15 mouse cellular contexts compared by ENCODE assay signal in the genomic region with DNA sequence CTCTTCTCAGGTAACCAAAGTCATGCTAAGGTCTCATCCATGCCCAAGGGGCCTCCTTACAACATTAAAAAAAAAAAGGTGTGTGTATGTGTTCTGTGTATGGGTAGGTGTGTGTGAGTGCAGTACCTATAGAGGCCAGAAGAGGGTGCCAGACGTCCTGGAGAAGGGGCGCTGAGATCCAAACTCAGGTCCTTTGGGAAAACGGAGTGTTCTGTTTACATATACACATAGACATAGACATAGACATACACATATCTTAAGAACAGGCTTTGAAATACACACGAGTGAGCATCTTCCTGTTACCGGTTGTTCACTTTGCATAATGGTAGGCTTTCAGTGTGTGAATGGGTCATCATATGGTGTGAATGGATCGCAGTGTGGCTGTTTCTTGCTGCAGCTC. TPM values are rescaled to one million over a fixed set of nuclear protein-coding genes. Genes with fewer than 3 reads are reported as not detected.
DNase-seq lines count a peak whose midpoint lies in the region; ATAC-seq and TF ChIP-seq lines count a peak whose summit lies in the region.
"Had no signal": no experiment of that assay in that cellular context is flagged by ENCODE, and none has a peak within 500 bp of the region (broad histone marks: within the 10 kb centered on the region; RNA-seq: fewer than 3 reads in every experiment).

No protein-coding gene starts in this region.

- H3K4me2 ChIP-seq in lung, postnatal 0 days (replicated peaks; ENCODE audit: low read depth, low read length) = no peak overlapping the region
- H3K4me2 ChIP-seq: heart, embryonic 12.5 days; hindbrain, embryonic 13.5 days; kidney, embryonic 15.5 days had no signal

- H3K36me3 ChIP-seq in kidney, adult 2 months (ENCODE audit: control insufficient read depth, insufficient read depth, low read length) = no peaks in the 10 kb centered on the region
- H3K36me3 ChIP-seq in lung, postnatal 0 days (ENCODE audit: insufficient read depth, low read length) = peaks cover 3% of the 10 kb centered on the region; the same call in 1 of the 2 replicates
- H3K36me3 ChIP-seq in ES-E14 (ENCODE audit: control insufficient read depth, insufficient read depth, low read length, poor library complexity, severe bottlenecking) = peaks cover 2% of the 10 kb centered on the region; the same call in 1 of the 2 replicates

- H3K27ac ChIP-seq in kidney, adult 2 months (ENCODE audit: insufficient read depth, low read depth, low read length) = no peak overlapping the region
- 0 out of 2 replicates have a peak overlapping the region, but pooled peaks have one; percentile 99 for H3K27ac ChIP-seq in lung, postnatal 0 days (ENCODE audit: low read length)
- 0 out of 2 replicates have a peak overlapping the region, but pooled peaks have one; percentile 48 for H3K27ac ChIP-seq in ES-E14 (ENCODE audit: insufficient read depth, low read depth, low read length, poor library complexity, severe bottlenecking)
- H3K27ac ChIP-seq in cortical plate, adult 2 months (ENCODE audit: insufficient read depth, low read length) = no peak overlapping the region
- H3K27ac ChIP-seq: hindbrain, embryonic 13.5 days; limb, embryonic 10.5 days had no signal

- H3K9ac ChIP-seq in lung, postnatal 0 days (replicated peaks; ENCODE audit: low read depth) = no peak overlapping the region
- H3K9ac ChIP-seq in ES-E14 (ENCODE audit: insufficient read depth, low read depth, low read length, poor library complexity, severe bottlenecking) = no peak overlapping the region
- H3K9ac ChIP-seq: heart, embryonic 12.5 days; hindbrain, embryonic 13.5 days; kidney, embryonic 15.5 days had no signal

- DNase-seq in kidney, adult 2 months = no peak
- no peak for DNase-seq in kidney, postnatal 10 days
- no peak for DNase-seq in lung, postnatal 0 days (ENCODE audit: low spot score)
- DNase-seq in lung, adult 18-20 months = no peak
- DNase-seq in ES-E14 (ENCODE audit: low read depth, low spot score) = peak; percentile 62
- DNase-seq in adrenal gland, adult 8-10 months = no peak
- DNase-seq in heart, postnatal 14 days = no peak
- DNase-seq: right cerebral cortex, postnatal 14 days had no signal

- no peaks in the 10 kb centered on the region for H3K27me3 ChIP-seq in kidney, adult 2 months (replicated peaks; ENCODE audit: control insufficient read depth, insufficient read depth, low read length)
- no peaks in the 10 kb centered on the region for H3K27me3 ChIP-seq in lung, postnatal 0 days (replicated peaks; ENCODE audit: insufficient read depth, low read length)
- H3K27me3 ChIP-seq: heart, embryonic 12.5 days; hindbrain, embryonic 13.5 days; kidney, embryonic 15.5 days had no signal

- peak; percentile 38 for TF ChIP-seq CTCF in kidney, adult 2 months (conservative IDR thresholded peaks at IDR 0.05; ENCODE audit: insufficient read depth, insufficient read length, low read depth, low read length)
- TF ChIP-seq CTCF in lung, postnatal 0 days (IDR thresholded peaks at IDR 0.05) = peak; percentile 48
- TF ChIP-seq CTCF in cortical plate, adult 2 months (IDR thresholded peaks at IDR 0.05; ENCODE audit: extremely low read depth, insufficient read depth, low read length) = peak; percentile 11; the same call in 1 of the 2 replicates

- H3K9me3 ChIP-seq in lung, postnatal 0 days (ENCODE audit: low read length) = no peaks in the 10 kb centered on the region
- no peaks in the 10 kb centered on the region for H3K9me3 ChIP-seq in ES-E14 (ENCODE audit: control insufficient read depth, insufficient read depth, low read depth, low read length)
- H3K9me3 ChIP-seq: kidney, embryonic 15.5 days; limb, embryonic 10.5 days had no signal

- in situ Hi-C loops in ES-E14 (cut with MboI; ENCODE audit: low sequenced_read_pairs in 2 of 2, unreplicated experiment in 2 of 2) = no loop called here

- ATAC-seq in lung, postnatal 0 days = no peak
- ATAC-seq: forebrain, embryonic 14.5 days had no signal

- no peak for TF ChIP-seq EP300 in lung, postnatal 0 days (IDR thresholded peaks at IDR 0.05)

- H3K4me3 ChIP-seq in kidney, adult 2 months (ENCODE audit: insufficient read depth, low read depth, low read length) = no peak overlapping the region
- H3K4me3 ChIP-seq in lung, postnatal 0 days (ENCODE audit: low read depth, low read length) = no peak overlapping the region
- no peak overlapping the region for H3K4me3 ChIP-seq in ES-E14 (ENCODE audit: insufficient read depth in 1 of 2, low read depth in 1 of 2, low read length in 2 of 2, poor library complexity in 1 of 2, severe bottlenecking in 1 of 2)
- H3K4me3 ChIP-seq in cortical plate, adult 2 months (ENCODE audit: insufficient read depth, low read length) = no peak overlapping the region
- H3K4me3 ChIP-seq: heart, embryonic 12.5 days; hindbrain, embryonic 13.5 days; kidney, embryonic 15.5 days; limb, embryonic 10.5 days had no signal

- no peak for TF ChIP-seq POLR2A in kidney, adult 2 months (IDR thresholded peaks at IDR 0.05; ENCODE audit: low read depth, low read length)
- TF ChIP-seq POLR2A in cortical plate, adult 2 months (IDR thresholded peaks at IDR 0.05; ENCODE audit: extremely low read depth, insufficient read depth, low read length) = no peak

- WGBS in kidney, adult 2 months = 92% methylated on average over 6 of the region's 6 CpGs
- 94% methylated on average over 6 of the region's 6 CpGs for WGBS in lung, postnatal 0 days

- intact Hi-C loops in heart, postnatal 14 days (cut with DNase I) = no loop called here

- H3K4me1 ChIP-seq in kidney, adult 2 months (ENCODE audit: control insufficient read depth, insufficient read depth, low read length) = peaks cover 15% of the 10 kb centered on the region; the same call in 1 of the 2 replicates
- peaks cover 14% of the 10 kb centered on the region for H3K4me1 ChIP-seq in lung, postnatal 0 days (ENCODE audit: insufficient read depth, low read depth, low read length)
- peaks cover 16 to 43% of the 10 kb centered on the region in 2 experiments for H3K4me1 ChIP-seq in ES-E14 (ENCODE audit: control insufficient read depth in 2 of 2, insufficient read depth in 2 of 2, low read length in 2 of 2, poor library complexity in 1 of 2)
- peaks cover 1% of the 10 kb centered on the region; the same call in 1 of the 2 replicates for H3K4me1 ChIP-seq in cortical plate, adult 2 months (ENCODE audit: control insufficient read depth, insufficient read depth, low read length)

TF ChIP-seq in ES-E14, 5 proteins besides CTCF, POLR2A, EP300 and RAD21:
- TF ChIP-seq HCFC1 (IDR thresholded peaks at IDR 0.05; ENCODE audit: borderline replicate concordance, insufficient read depth, low read length) (no peak), ZNF384 (IDR thresholded peaks at IDR 0.05; ENCODE audit: low read depth, low read length) (no peak), MAFK (IDR thresholded peaks at IDR 0.05; ENCODE audit: insufficient read depth, low read depth, low read length) (no peak), CHD2 (IDR thresholded peaks at IDR 0.05; ENCODE audit: low read depth, low read length) (no peak), ZC3H11A (IDR thresholded peaks at IDR 0.05; ENCODE audit: borderline replicate concordance, low read depth, low read length) (no peak)
TF ChIP-seq in ES-E14: peak in this region for 0.

RNA-seq across cellular contexts. Expression of a gene that starts 1.8 kb away (rescaled TPM):
- polyA plus RNA-seq in kidney, adult 2 months (2012; rRNA removed) = 241 and 269 TPM in 2 replicates
- 185 and 209 TPM in 2 replicates for polyA plus RNA-seq in lung, postnatal 0 days (2015; fragmentation: Nextera tagmentation; extraction: Ambion mirVana)
- total RNA-seq in ES-E14 (2012; rRNA removed) = 139 and 148 TPM in 2 replicates
- 270 and 272 TPM in 2 replicates for polyA plus RNA-seq in cortical plate, adult 2 months (2012; rRNA removed)
- 100 to 1,000 TPM in 3 of 4 experiments, 10 to 100 TPM in 1; 98.9 to 125 (median 115) TPM for total RNA-seq in adrenal gland, adult 8-10 months (2022)
- total RNA-seq in heart, postnatal 14 days (2021) = 10 to 100 TPM; 53.7 to 61.6 TPM

RNA-seq across cellular contexts. Expression of a gene that starts 1.9 kb away (rescaled TPM):
- polyA plus RNA-seq in kidney, adult 2 months (2012; rRNA removed) = not detected in 2 replicates
- polyA plus RNA-seq in lung, postnatal 0 days (2015; fragmentation: Nextera tagmentation; extraction: Ambion mirVana) = 4.9 and 6.4 TPM in 2 replicates
- 1.7 and 5.4 TPM in 2 replicates for total RNA-seq in ES-E14 (2012; rRNA removed)
- 9.3 TPM in 1 of 2 replicates, not detected in the other for polyA plus RNA-seq in cortical plate, adult 2 months (2012; rRNA removed)
- 10 to 100 TPM; 15.2 to 24.8 (median 18.1) TPM for total RNA-seq in adrenal gland, adult 8-10 months (2022)
- 10 to 100 TPM in 1 of 2 experiments, 1 to 10 TPM in 1; 7.6 to 12.7 TPM for total RNA-seq in heart, postnatal 14 days (2021)
- total RNA-seq: G1E had no signal
- polyA plus RNA-seq: G1E; heart, embryonic 12.5 days had no signal

RNA-seq across cellular contexts. Expression of a gene that starts 18.0 kb away (rescaled TPM):
- 29.9 and 33.8 TPM in 2 replicates for polyA plus RNA-seq in kidney, adult 2 months (2012; rRNA removed)
- polyA plus RNA-seq in lung, postnatal 0 days (2015; fragmentation: Nextera tagmentation; extraction: Ambion mirVana) = 59.8 and 65.6 TPM in 2 replicates
- total RNA-seq in ES-E14 (2012; rRNA removed) = 21.2 and 32.7 TPM in 2 replicates
- polyA plus RNA-seq in cortical plate, adult 2 months (2012; rRNA removed) = 38.8 and 40.7 TPM in 2 replicates
- 10 to 100 TPM; 46.0 to 63.0 (median 53.7) TPM for total RNA-seq in adrenal gland, adult 8-10 months (2022)
- total RNA-seq in heart, postnatal 14 days (2021) = 10 to 100 TPM; 59.2 to 60.6 TPM

RNA-seq across cellular contexts. Expression of a gene that starts 22.6 kb away (rescaled TPM):
- polyA plus RNA-seq in kidney, adult 2 months (2012; rRNA removed) = 321 and 342 TPM in 2 replicates
- polyA plus RNA-seq in lung, postnatal 0 days (2015; fragmentation: Nextera tagmentation; extraction: Ambion mirVana) = 189 and 207 TPM in 2 replicates
- total RNA-seq in ES-E14 (2012; rRNA removed) = 115 and 142 TPM in 2 replicates
- polyA plus RNA-seq in cortical plate, adult 2 months (2012; rRNA removed) = 111 and 113 TPM in 2 replicates
- 100 to 1,000 TPM; 207 to 236 (median 225) TPM for total RNA-seq in adrenal gland, adult 8-10 months (2022)
- total RNA-seq in heart, postnatal 14 days (2021) = 100 to 1,000 TPM; 128 to 132 TPM

Comparison
In these comparisons a context has a peak if more than half of its experiments do, and no peak if none do; other contexts are left out.
1. H3K27ac ChIP-seq: peak in lung, postnatal 0 days (single experiment) and ES-E14 (single experiment); none in kidney, adult 2 months (single experiment) and cortical plate, adult 2 months (single experiment).
2. Peak in every context shown above with its lines, with median percentiles within 50 percentile points of each other: CTCF ChIP-seq.